ENCODE assay signal across 21 mouse cellular contexts in genomic region chr10:20001990-20002389, GRCm38 (mm10).
DNase-seq lines count a peak whose midpoint lies in the region; TF ChIP-seq lines count a peak whose summit lies in the region.
"Had no signal": no experiment of that assay in that cellular context is flagged by ENCODE, and none has a peak within 500 bp of the region (broad histone marks: within the 10 kb centered on the region; RNA-seq: fewer than 3 reads in every experiment).

No protein-coding gene starts in this region.

- H3K27ac ChIP-seq in spleen, adult 2 months (ENCODE audit: insufficient read depth, low read length) = peak overlapping the region; percentile 1; the same call in 1 of the 2 replicates
- H3K27ac ChIP-seq in limb, embryonic 10.5 days = peak overlapping the region; percentile 30; the same call in 1 of the 2 replicates
- H3K27ac ChIP-seq: embryonic facial prominence, embryonic 13.5 days; forebrain, embryonic 15.5 days; heart, embryonic 15.5 days; liver, embryonic 13.5 days; stomach, embryonic 15.5 days had no signal

- H3K9me3 ChIP-seq in limb, embryonic 10.5 days (replicated peaks) = no peaks in the 10 kb centered on the region
- H3K9me3 ChIP-seq: embryonic facial prominence, embryonic 13.5 days; forebrain, embryonic 15.5 days; heart, embryonic 15.5 days; liver, embryonic 13.5 days; stomach, embryonic 15.5 days had no signal

- H3K4me1 ChIP-seq in spleen, adult 2 months (ENCODE audit: control insufficient read depth, insufficient read depth, insufficient read length) = peaks cover 38% of the 10 kb centered on the region
- H3K4me1 ChIP-seq in limb, embryonic 10.5 days = peaks cover 28% of the 10 kb centered on the region
- H3K4me1 ChIP-seq: forebrain, embryonic 15.5 days; stomach, embryonic 15.5 days had no signal

- 64% methylated on average over 5 of the region's 5 CpGs for WGBS in spleen, adult 2 months
- WGBS in limb, embryonic 10.5 days = 35% methylated on average over 5 of the region's 5 CpGs

- no peak overlapping the region for H3K4me3 ChIP-seq in spleen, adult 2 months (ENCODE audit: extremely low read depth, insufficient read depth, insufficient read length)
- H3K4me3 ChIP-seq in limb, embryonic 10.5 days = no peak overlapping the region
- H3K4me3 ChIP-seq: embryonic facial prominence, embryonic 13.5 days; forebrain, embryonic 15.5 days; heart, embryonic 15.5 days; liver, embryonic 13.5 days; myocyte; stomach, embryonic 15.5 days had no signal

- no peaks in the 10 kb centered on the region for H3K36me3 ChIP-seq in spleen, adult 2 months (ENCODE audit: control insufficient read depth, insufficient read depth, low read length)
- H3K36me3 ChIP-seq in limb, embryonic 10.5 days = no peaks in the 10 kb centered on the region
- H3K36me3 ChIP-seq: embryonic facial prominence, embryonic 13.5 days; forebrain, embryonic 15.5 days; heart, embryonic 15.5 days; liver, embryonic 13.5 days; stomach, embryonic 15.5 days had no signal

- TF ChIP-seq POLR2A in spleen, adult 2 months (IDR thresholded peaks at IDR 0.05; ENCODE audit: low read depth, low read length) = no peak

- peak; percentile 39 for DNase-seq in embryo, embryonic 10 days (ENCODE audit: low spot score)
- DNase-seq in embryo, embryonic 9.5 days (ENCODE audit: extremely low spot score) = no peak
- no peak for DNase-seq in spleen, adult 2 months (ENCODE audit: low read depth in 1 of 2, low spot score in 2 of 2)
- DNase-seq in spleen, adult 18-20 months = no peak
- no peak for DNase-seq in limb, embryonic 10.5 days (ENCODE audit: low spot score)
- no peak for DNase-seq in adrenal gland, adult 8-10 months
- DNase-seq in yolk sac, embryonic 10.5 days (ENCODE audit: low spot score) = no peak
- DNase-seq in layer of hippocampus, adult 9-10 months (ENCODE audit: low spot score) = no peak
- DNase-seq: cerebellum, adult 9-10 months; gastrocnemius, postnatal 14 days; kidney, postnatal 25 days; left cerebral cortex, postnatal 4 days; liver, embryonic 13.5 days; lung, postnatal 4 days; thymus, postnatal 25 days had no signal

- TF ChIP-seq CTCF in spleen, adult 2 months (IDR thresholded peaks at IDR 0.05; ENCODE audit: extremely low read depth, insufficient read depth, insufficient read length, insufficient replicate concordance) = no peak

- no peaks in the 10 kb centered on the region for H3K27me3 ChIP-seq in spleen, adult 2 months (ENCODE audit: control insufficient read depth, insufficient read depth, low read length)
- H3K27me3 ChIP-seq in limb, embryonic 10.5 days (ENCODE audit: low read depth, poor library complexity, severe bottlenecking) = no peaks in the 10 kb centered on the region
- H3K27me3 ChIP-seq: embryonic facial prominence, embryonic 13.5 days; forebrain, embryonic 15.5 days; heart, embryonic 15.5 days; liver, embryonic 13.5 days; Patski; stomach, embryonic 15.5 days had no signal
